Mouse (Mus musculus): ENCODE measurements around the gene Dnm3.

The Dnm3 gene

GRCm38 (mm10) chr1:162206998-162207707 is 270.7 kb downstream of the Dnm3 start:
- no peak for DNase-seq

- no peak for DNase-seq
Measured at GRCm38 (mm10) chr1:162202465-162203348, 275.1 kb downstream of the Dnm3 start.

- no peak for DNase-seq
Measured at GRCm38 (mm10) chr1:162200446-162200845, 277.4 kb downstream of the Dnm3 start.

GRCm38 (mm10) chr1:162196812-162197680 is 280.8 kb downstream of the Dnm3 start:
- no peak for DNase-seq

GRCm38 (mm10) chr1:162188744-162189143 is 289.1 kb downstream of the Dnm3 start:
- DNase-seq, result no peak

- DNase-seq, result no peak
Measured at GRCm38 (mm10) chr1:162187352-162188120, 290.3 kb downstream of the Dnm3 start.

- DNase-seq, result peak; percentile 24
Measured at GRCm38 (mm10) chr1:162186470-162187351, 291.1 kb downstream of the Dnm3 start.

- DNase-seq, result peak; percentile 60
Measured at GRCm38 (mm10) chr1:162184003-162184748, 293.7 kb downstream of the Dnm3 start.

GRCm38 (mm10) chr1:162183438-162183837 is 294.4 kb downstream of the Dnm3 start:
- no peak for DNase-seq

GRCm38 (mm10) chr1:162181187-162181975 is 296.5 kb downstream of the Dnm3 start:
- no peak for DNase-seq

- DNase-seq, result peak; percentile 48
Measured at GRCm38 (mm10) chr1:162180451-162180850, 297.4 kb downstream of the Dnm3 start.

- DNase-seq, result no peak
Measured at GRCm38 (mm10) chr1:162179401-162179800, 298.4 kb downstream of the Dnm3 start.

GRCm38 (mm10) chr1:162172806-162173205 is 305.0 kb downstream of the Dnm3 start:
- DNase-seq, result no peak

- no peak for DNase-seq
Measured at GRCm38 (mm10) chr1:162163687-162164484, 313.9 kb downstream of the Dnm3 start.

- no peak for DNase-seq
Measured at GRCm38 (mm10) chr1:162162677-162163076, 315.2 kb downstream of the Dnm3 start.

GRCm38 (mm10) chr1:162162249-162162648 is 315.6 kb downstream of the Dnm3 start:
- DNase-seq, result no peak

- DNase-seq, result peak; percentile 22
Measured at GRCm38 (mm10) chr1:162160718-162161117, 317.1 kb downstream of the Dnm3 start.

GRCm38 (mm10) chr1:162158486-162158885 is 319.3 kb downstream of the Dnm3 start:
- DNase-seq, result no peak

GRCm38 (mm10) chr1:162157659-162158058 is 320.2 kb downstream of the Dnm3 start:
- DNase-seq, result no peak
